Mouse (Mus musculus): ENCODE results near the gene Olfr214.
"Not testable (repeated sequence)": the region's sequence is repeated elsewhere in the genome, so short reads cannot be mapped to it uniquely, and the experiment has no call there.

Olfr214 gene

DNA sequence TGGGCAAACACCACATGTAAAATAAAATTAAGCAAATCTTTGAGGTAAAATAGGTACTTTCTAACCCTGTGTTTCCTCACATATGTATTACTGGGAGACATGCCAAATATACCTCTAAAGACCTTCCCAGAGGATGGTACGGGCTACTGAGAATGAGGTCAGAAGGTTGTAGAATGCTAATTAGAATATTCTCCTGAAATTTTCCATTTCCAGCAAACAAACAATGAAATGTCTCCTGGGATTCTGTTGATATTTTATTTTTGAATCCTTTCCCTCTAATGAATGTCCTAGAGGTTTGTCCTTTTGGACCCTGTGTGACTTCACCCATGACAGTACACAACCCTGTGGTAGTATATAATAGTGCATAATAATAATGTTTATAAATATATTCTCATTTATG is at the start of gene Olfr214:
TSS of gene Olfr214 (plus strand) at position 301 of the 400 bp plus-strand sequence.
- DNase-seq: no peak

DNA sequence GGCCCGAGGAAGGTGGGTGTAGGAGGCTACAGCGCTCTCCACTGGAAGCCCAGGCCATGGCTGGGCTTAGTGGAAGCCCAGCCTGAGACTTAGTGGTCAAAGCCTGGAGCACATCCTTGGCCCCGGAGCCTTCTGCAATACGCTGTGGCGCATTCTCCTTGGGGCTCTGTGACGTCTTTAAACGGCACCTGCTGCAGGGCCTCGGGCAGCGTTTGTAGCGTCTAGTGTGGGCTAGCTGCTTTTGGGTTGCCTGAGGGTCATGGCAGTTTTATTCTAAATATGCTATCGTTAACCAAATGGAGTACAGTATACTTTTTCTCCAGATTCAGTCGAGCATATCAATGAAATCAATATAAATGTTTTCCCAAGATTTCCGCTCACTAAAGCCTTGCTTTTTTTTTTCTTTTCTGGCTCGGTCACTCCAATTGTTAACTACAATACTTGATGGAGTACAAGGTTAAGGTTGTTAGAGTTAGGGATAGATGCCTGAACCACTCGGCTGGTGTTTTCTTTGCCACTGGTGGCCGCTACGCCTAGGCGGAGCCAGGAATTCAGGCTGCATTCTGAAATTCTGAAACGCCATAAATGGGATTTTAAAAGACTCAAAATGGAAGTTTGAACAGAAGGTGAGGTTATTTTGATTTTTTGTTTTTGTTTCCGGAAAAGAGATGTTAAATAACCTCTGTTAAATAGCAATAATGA is 47.6 kb upstream of the Olfr214 start, which contains the start of gene Olfr212:
TSS of gene Olfr212 (plus strand) at position 215 of the 702 bp plus-strand sequence.
- not testable (repeated sequence) for DNase-seq

DNA sequence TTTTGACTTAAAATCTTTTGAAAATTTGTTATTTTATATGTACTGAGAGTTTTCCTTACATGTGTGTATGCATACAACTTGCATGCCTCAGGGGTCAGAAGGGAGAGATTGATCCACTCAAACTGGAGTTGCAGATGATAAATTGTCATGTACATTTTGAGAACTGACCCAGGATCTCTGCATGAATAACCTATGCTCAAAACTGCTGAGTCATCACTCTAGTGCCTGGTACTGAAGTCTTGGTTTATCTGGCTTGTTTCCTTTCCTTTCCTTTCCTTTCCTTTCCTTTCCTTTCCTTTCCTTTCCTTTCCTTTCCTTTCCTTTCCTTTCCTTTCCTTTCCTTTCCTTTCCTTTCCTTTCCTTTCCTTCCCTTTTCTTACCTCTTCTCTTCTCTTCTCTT is 39.2 kb upstream of the Olfr214 start:
- DNase-seq: no peak

DNA sequence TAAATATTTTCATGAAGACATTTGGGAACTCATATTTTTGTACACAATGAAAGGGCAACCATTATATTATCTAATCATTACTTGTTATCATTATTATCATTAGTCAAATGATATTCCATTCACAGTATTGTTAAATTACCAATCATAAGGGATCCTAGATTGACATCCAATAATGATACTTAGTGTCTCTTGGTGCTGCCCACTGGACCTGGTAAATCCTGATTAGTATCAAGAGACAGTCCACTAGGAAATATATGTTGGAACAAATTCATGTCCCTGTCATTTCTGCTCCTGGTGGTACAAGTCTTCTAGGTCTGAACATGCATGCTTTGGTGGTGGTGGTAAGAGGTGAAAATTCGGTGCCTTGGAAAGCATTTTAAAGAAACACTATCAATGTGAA is 15.9 kb upstream of the Olfr214 start, which contains the start of gene Olfr213:
TSS of gene Olfr213 (plus strand) at position 301 of the 400 bp plus-strand sequence.
- DNase-seq: no peak

DNA sequence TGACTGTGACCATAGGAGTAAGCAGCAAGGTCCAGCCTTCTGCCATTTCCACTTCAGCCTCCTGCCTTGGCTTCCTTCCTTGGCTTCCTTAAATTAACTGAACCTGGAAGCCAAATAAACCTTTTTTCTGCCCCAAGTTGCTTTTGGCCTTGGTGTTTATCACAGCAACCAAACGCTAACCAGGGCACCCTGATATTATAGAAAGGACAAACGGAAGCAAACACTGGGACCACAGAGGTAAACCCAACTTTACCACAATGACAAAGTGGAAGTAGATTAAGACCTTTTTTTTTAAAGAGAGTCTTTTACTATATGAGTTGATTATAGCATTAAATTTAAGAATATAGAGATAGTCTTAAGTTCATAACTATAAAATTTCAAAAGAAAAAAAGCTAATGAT is 11.5 kb upstream of the Olfr214 start:
- no peak for DNase-seq

DNA sequence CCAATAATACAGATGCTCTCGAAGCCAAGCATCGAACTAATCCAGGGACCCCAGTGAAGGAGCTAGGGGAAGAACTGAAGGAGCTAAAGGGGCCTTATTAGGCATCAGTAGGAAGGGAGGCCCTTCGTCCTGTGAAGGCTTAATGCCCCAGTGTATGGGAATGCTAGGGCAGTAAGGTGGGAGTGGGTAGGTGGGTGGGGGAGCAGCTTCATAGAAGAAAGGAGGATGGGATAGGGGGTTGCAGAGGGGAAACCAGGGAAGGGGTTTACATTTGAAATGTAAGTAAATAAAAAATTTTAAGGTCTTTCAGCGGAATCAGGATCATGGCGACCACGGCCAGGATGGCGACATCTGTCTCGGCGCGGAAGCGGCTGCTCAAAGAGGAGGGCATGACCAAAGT is 3.2 kb upstream of the Olfr214 start, which contains the start of gene Gm5580:
TSS of gene Gm5580 (plus strand) at position 301 of the 400 bp plus-strand sequence.
- DNase-seq: not testable (repeated sequence)

DNA sequence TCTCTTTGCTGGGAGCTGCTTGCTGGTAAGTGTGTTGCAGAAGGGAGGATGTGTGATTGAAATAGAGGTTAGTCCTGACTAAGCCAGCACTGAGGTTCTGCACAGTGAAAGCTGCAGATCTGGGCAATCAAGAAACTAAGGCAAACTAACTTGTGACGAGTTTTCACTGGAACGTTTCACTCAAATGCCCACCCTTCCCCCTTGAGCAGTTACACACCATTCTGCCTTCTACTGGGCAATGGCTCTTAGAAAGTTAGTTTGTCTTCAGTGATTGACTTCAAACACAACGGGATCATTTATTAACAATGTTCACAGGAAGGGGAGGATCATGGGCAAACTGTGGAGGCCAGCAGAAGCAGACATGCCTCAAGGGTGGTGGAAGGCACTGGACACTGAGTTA is 917 bp downstream of the Olfr214 start:
- DNase-seq: no peak

DNA sequence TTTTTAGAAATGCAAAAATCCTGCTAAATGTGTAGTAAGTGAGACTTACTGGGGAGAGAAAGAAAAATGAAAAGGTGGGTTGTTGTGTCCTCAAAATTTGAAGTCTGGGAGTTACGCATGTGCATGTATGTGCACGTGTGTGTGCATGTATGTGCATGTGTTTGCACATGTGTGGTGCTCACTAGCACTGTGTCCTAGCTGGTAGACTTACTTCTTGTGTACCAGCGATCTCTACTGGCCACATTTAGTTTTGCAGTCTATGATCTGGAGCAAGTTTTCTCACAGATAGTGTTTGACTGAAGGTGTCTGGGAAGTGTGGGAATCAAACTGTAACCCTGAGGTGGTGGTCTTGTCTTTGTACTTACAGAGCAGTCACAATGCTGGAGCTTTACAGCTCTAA is 15.8 kb downstream of the Olfr214 start:
- DNase-seq: peak; percentile 28

DNA sequence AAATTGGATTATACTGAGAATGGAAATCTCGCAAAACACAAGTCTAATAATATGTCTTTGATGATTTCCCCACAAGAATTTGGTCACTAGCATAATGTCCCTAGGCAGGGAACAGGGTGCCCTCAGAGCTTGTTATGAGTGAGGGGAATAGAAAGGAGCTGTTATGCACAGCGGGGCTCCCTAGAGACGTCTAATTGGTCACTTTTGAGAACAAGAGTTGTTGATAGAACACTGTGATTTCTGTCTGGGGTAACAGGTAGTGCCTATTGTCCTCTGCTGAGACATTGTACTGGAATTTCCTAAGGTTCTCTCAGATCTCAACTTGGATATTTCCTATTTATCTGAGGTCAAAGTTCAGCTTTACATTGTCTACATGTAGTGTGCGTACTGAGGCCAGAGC is 30.1 kb downstream of the Olfr214 start, which contains the start of gene Olfr215:
TSS of gene Olfr215 (minus strand) at position 101 of the 400 bp plus-strand sequence.
- no peak for DNase-seq

DNA sequence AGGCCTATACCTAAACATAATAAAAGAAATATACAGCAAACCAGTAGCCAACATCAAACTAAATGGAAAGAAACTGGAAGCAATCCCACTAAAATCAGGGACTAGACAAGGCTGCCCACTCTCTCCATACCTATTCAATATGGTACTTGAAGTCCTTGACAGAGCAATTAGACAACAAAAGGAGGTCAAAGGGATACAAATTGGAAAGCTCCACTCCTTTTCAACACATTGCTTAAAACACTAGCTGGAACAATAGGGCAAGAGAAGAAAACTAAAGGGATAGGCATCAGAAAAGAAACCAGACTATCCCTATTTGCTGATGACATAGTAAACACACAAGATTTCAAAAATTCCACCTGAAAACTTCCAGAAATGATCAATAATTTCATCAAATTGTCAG is 46.9 kb downstream of the Olfr214 start:
- not testable (repeated sequence) for DNase-seq

DNA sequence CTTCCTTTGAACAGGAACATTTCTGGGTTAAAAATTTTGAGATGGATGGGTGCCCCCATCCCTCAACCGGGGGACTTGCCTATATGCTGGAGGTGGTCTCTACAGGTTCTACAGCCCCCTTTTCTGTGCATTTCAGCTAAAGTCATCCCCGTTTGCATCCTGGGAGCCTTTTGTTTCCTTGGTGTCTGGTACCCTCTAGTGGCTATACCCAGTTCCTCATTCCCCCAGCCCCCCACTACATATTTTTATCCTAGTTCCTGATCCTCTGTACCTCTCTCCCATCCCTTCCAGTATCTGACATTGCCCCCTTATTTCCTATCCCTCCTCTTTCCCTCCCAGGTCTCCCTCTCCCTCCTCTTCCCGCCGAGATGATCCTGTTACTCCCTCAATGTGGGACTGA is 53.2 kb downstream of the Olfr214 start:
- DNase-seq: no peak
